Mouse (Mus musculus) heart, embryonic 13.5 days (tissue): ENCODE data around the gene Rbm41. TPM values are rescaled to one million over a fixed set of nuclear protein-coding genes. Genes with fewer than 3 reads are reported as not detected.
A peak's percentile ranks its signal among the peaks of the same experiment; 100 is the strongest.

Experiments used
- ATAC-seq: fragments of 200-750 bp; cut with Nextera tagmentation; 2 replicates; pipeline ENCODE4 v1.8.0; 2017; ENCODE audit warnings: moderate TSS enrichment; ENCODE audit not compliant: insufficient number of reproducible peaks, low FRiP score, low TSS enrichment; ENCODE audit errors: extremely low read depth
- H3K27ac ChIP-seq: fragments of 300-500 bp; sonication (generic); replicated peaks from 2 replicates; pipeline ENCODE4 v1.5.1; 2015; ENCODE audit warnings: moderate library complexity, mild to moderate bottlenecking, inconsistent platforms
- H3K27me3 ChIP-seq: fragments of 300-500 bp; sonication (generic); replicated peaks from 2 replicates; pipeline ENCODE4 v1.6.1; 2015; ENCODE audit warnings: mild to moderate bottlenecking, inconsistent platforms
- H3K36me3 ChIP-seq: fragments of 300-500 bp; sonication (generic); 2 replicates; pipeline ENCODE4 v1.6.1; 2015; ENCODE audit warnings: mild to moderate bottlenecking, inconsistent platforms
- H3K4me1 ChIP-seq: fragments of 300-500 bp; sonication (generic); 2 replicates; pipeline ENCODE4 v1.6.1; 2015; ENCODE audit warnings: inconsistent platforms
- H3K4me2 ChIP-seq: fragments of 300-500 bp; sonication (generic); 2 replicates; pipeline ENCODE4 v1.6.1; 2015; ENCODE audit warnings: inconsistent platforms, mild to moderate bottlenecking, moderate library complexity
- H3K4me3 ChIP-seq: fragments of 300-500 bp; sonication (generic); 2 replicates; pipeline ENCODE4 v1.5.1; 2015; ENCODE audit warnings: moderate library complexity, mild to moderate bottlenecking, inconsistent platforms
- H3K9ac ChIP-seq: fragments of 300-500 bp; sonication (generic); 2 replicates; pipeline ENCODE4 v1.6.1; 2015; ENCODE audit warnings: inconsistent platforms, mild to moderate bottlenecking, moderate library complexity
- H3K9me3 ChIP-seq: fragments of 300-500 bp; sonication (generic); 2 replicates; pipeline ENCODE4 v1.6.1; 2016; ENCODE audit warnings: inconsistent platforms
- WGBS: fragments of 180-500 bp; shearing (Covaris S2); methylation state at CpG from one replicate; pipeline ENCODE4 v1.1.7; 2015; ENCODE audit warnings: mixed read lengths; 5-methylcytosine and 5-hydroxymethylcytosine counted together
- polyA plus RNA-seq: library from polyadenylated mRNA; unstranded; fragments of >200 nt; fragmentation: Nextera tagmentation; extraction: Ambion mirVana; gene quantifications from 2 replicates; pipeline ENCODE4 v1.2.1, GENCODE M21; 2015

The Rbm41 gene
- polyA plus RNA-seq: 3.8 and 3.9 TPM in 2 replicates

DNA sequence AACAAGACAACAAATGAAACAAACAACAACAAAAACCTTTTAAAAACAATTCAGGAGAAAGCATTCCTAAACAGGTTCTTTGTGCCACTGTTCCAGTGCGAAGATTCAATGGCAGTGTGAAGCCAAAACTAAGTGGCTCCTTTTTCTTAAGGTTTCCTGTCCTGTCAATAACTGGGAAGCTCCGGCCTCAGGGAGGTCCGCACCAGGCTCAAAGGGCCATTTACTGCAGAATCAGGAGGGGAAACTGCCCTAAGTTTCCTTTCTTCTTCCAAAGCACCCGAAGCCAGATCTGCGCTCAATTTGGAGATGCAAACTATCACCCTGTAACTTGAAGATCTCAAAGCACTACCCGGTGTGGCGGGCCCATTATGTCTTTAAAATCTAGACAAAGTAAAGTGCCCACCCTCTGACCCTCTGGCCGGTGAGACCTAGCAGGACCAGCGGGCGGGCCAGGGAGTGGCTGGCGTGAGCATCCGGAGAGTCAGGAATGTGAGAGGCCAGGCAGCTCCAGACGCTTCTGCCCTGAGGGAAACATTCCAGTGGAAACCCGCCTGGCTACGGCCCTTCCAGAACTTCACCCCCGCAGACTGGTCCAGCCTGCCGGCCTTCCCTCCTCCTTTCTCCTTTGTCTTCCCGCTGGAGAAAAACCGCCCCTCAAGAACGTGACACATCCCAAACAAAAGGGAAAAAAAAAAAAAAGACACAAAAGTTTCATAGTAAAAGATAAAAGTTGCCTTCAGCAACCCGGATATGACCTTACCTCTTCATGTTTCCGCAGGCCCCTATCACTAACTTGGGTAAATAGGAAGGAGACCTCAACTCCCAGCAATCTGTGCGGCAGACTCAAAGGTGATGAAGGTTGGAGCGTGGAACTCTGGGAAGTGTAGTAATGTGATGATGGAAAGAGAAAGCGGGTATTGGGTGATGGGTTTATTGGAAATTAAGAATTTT is at the start of gene Rbm41:
Gene Rbm41 (minus strand): TSS at position 856 of the 951 bp plus-strand sequence.
- Histone ChIP-seq H3K36me3 (peaks cover 20% of the 10 kb centered on the region), H3K4me2 (peak within 1 kb of the TSS; percentile 67), H3K9ac (peak within 1 kb of the TSS; percentile 80), H3K27ac (peak within 1 kb of the TSS; percentile 82), H3K4me3 (peak within 1 kb of the TSS; percentile 64), H3K4me1 (no peaks in the 10 kb centered on the region; the same call in 1 of the 2 replicates), H3K27me3 (no peaks in the 10 kb centered on the region), H3K9me3 (no peaks in the 10 kb centered on the region)
- ATAC-seq: no peak
- WGBS: 13% methylated on average over 25 of the region's 25 CpGs

DNA sequence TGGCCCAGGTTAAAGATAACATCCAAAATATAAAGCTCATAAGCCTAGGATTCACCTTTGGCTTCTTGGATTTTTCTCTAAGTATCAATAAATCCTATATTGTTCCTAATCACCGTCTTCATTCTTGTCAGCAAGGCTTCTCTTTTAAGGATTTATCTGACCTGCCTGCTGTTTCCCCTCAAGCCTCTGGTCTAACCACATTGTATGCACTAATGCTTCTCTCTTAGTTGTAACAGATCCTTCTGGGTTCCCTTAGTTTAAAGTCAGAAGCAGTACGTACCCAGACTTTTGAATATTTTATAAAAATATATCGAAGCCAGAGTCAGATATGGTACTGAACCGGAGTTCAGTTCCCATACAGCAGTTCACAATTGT is 283 bp upstream of the Rbm41 start:
- H3K9ac ChIP-seq: no peak overlapping the region
- peaks cover 13% of the 10 kb centered on the region for H3K36me3 ChIP-seq
- no peaks in the 10 kb centered on the region for H3K9me3 ChIP-seq
- peak overlapping the region; percentile 64 for H3K4me3 ChIP-seq
- H3K4me2 ChIP-seq: peak overlapping the region; percentile 67
- 78% methylated on average over 4 of the region's 4 CpGs for WGBS
- H3K4me1 ChIP-seq: no peaks in the 10 kb centered on the region; the same call in 1 of the 2 replicates
- no peak for ATAC-seq
- H3K27ac ChIP-seq: no peak overlapping the region
- no peaks in the 10 kb centered on the region for H3K27me3 ChIP-seq

DNA sequence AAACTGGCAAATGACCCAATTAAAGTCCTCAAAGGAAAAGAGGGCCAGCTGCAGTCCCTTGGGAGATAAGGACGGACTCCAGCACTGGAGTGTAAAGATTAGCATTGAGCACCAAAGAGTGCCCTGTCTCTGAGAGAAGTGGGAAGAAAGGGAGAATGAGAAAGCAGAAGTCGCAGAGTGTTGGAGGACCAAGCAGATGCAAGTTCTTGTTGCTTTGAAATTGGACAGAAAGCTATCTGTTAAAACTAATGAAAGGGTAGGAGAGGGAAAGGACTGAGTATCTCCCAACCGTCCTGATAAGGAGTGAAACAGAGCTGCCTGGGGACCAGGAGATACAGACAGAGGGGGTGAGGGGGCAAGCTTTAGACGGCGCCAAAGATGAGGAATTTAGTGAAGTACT is 16.3 kb downstream of the Rbm41 start:
- H3K27me3 ChIP-seq: no peaks in the 10 kb centered on the region
- no peak overlapping the region for H3K27ac ChIP-seq
- H3K9me3 ChIP-seq: no peaks in the 10 kb centered on the region
- no peak overlapping the region for H3K9ac ChIP-seq
- H3K4me3 ChIP-seq: no peak overlapping the region
- 34% methylated on average over 5 of the region's 5 CpGs for WGBS
- H3K4me1 ChIP-seq: 0 out of 2 replicates have a peak, but pooled peaks cover 5% of the 10 kb centered on the region
- H3K36me3 ChIP-seq: peaks cover 9% of the 10 kb centered on the region; the same call in 1 of the 2 replicates
- no peak overlapping the region for H3K4me2 ChIP-seq
- ATAC-seq: no peak

DNA sequence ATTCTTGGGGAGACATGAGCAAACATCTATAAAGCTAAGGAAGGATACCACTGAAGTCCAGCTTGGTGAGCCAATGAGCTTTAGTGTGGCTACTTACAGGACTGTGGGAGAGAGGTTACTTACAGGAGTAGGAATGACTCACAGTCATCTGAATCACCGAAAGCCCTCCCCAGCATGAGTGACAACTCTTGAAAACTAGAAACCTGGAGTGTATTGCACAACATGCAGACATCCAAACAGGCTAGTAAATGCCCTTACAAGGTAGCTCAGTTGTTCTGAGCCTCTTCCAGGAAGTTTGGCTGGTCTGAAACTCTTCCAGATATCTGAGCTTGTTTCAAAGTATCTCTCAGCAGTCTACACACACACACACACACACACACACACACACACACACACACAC is 64.9 kb downstream of the Rbm41 start:
- Histone ChIP-seq H3K4me2 (no peak overlapping the region), H3K4me3 (no peak overlapping the region), H3K27me3 (no peaks in the 10 kb centered on the region), H3K9ac (no peak overlapping the region), H3K9me3 (no peaks in the 10 kb centered on the region), H3K27ac (no peak overlapping the region), H3K4me1 (no peaks in the 10 kb centered on the region), H3K36me3 (no peaks in the 10 kb centered on the region)
- WGBS: 74% methylated on average over 1 of the region's 1 CpGs
- ATAC-seq: no peak

DNA sequence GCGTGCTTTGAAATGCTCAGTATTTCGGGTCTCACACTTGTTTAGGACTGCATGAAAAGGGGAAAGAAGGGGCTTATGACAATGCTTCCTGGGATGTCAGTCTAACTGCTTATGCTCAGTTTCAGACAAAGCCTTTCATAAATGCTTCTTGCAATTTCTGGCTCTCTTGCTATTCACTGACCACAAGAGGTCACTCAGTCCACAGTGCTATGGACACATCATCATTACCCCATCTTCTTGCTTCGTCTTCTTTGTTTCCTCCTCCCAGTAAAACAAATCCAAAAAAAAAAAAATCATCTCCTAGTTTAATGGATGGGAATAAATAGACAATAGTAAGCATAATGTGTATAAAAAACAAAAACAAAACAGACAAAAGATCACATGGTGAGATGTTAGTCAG is 65.9 kb downstream of the Rbm41 start:
- 70% methylated on average over 3 of the region's 3 CpGs for WGBS
- H3K27me3 ChIP-seq: no peaks in the 10 kb centered on the region
- no peak overlapping the region for H3K4me2 ChIP-seq
- H3K27ac ChIP-seq: no peak overlapping the region
- H3K4me3 ChIP-seq: no peak overlapping the region
- no peak for ATAC-seq
- H3K4me1 ChIP-seq: no peaks in the 10 kb centered on the region
- no peaks in the 10 kb centered on the region for H3K9me3 ChIP-seq
- H3K36me3 ChIP-seq: no peaks in the 10 kb centered on the region
- no peak overlapping the region for H3K9ac ChIP-seq

DNA sequence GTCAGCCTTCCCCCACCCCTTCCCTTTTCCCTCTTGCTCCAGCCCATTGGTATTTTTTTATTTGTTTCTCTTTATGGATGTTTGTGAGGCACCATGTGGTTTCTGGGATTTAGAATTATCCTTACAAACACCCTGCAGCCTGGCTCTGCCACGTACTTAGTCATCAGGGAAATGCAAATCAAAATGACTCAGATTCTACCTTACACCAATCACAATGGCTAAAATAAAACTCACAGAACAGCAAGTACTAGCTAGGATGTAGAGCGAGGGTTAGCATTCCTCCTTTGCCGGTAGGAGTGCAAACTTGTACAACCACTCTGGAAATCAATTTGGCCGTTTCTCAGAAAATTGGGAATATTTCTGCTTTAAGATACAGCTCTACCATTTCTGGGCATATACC is 77.8 kb downstream of the Rbm41 start:
- Histone ChIP-seq H3K36me3 (no peaks in the 10 kb centered on the region), H3K27ac (no peak overlapping the region), H3K4me1 (no peaks in the 10 kb centered on the region), H3K9me3 (no peaks in the 10 kb centered on the region), H3K9ac (no peak overlapping the region), H3K4me2 (no peak overlapping the region), H3K4me3 (no peak overlapping the region), H3K27me3 (no peaks in the 10 kb centered on the region)
- ATAC-seq: no peak
- 85% methylated on average over 4 of the region's 4 CpGs for WGBS

DNA sequence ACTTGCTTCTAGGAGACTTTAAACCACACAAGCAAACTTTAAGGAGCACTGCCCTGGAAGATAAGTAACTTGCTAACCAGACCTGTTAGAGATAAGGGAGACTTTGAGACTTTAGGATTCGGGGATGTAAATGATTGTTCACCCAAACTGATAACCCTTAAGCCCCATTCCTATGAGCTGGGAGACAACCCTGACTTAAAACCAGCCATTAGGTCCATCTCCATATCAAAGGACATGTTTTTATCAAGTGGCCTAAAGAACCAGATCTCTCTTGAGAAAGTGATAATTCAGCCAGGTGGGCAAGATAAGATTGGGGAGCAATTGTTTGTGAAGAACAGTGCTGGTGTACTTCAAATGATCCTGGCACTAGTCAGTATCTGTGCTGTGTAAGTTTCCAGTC is 107.0 kb downstream of the Rbm41 start:
- no peak overlapping the region for H3K4me2 ChIP-seq
- WGBS: 24% methylated on average over 1 of the region's 1 CpGs
- no peak for ATAC-seq
- no peaks in the 10 kb centered on the region for H3K9me3 ChIP-seq
- H3K27me3 ChIP-seq: no peaks in the 10 kb centered on the region
- H3K27ac ChIP-seq: no peak overlapping the region
- H3K4me1 ChIP-seq: no peaks in the 10 kb centered on the region
- H3K36me3 ChIP-seq: no peaks in the 10 kb centered on the region
- no peak overlapping the region for H3K4me3 ChIP-seq
- H3K9ac ChIP-seq: no peak overlapping the region

DNA sequence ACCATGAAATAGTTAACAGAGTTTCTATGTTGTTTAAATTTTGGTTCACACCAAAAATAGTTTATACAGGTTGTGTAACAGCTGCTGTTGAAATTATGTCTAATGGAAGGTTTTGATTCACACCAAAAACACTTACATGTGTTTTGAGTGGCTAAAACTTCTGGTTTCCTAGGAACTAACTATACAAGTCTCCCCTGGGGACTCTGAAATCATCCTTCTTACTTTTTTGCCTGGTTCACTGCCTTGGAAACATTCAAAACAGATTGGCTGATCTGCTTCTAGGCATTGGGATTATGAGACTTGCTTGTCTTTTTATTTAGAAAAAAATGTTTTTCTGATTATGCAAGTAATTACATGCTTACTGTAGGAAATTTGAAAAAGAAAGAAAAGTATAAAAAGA is 115.2 kb downstream of the Rbm41 start:
- Histone ChIP-seq H3K9ac (no peak overlapping the region), H3K27me3 (0 out of 2 replicates have a peak, but pooled peaks cover under 1% of the 10 kb centered on the region), H3K4me3 (no peak overlapping the region), H3K27ac (no peak overlapping the region), H3K9me3 (no peaks in the 10 kb centered on the region), H3K4me1 (no peaks in the 10 kb centered on the region), H3K36me3 (no peaks in the 10 kb centered on the region), H3K4me2 (no peak overlapping the region)
- ATAC-seq: no peak

DNA sequence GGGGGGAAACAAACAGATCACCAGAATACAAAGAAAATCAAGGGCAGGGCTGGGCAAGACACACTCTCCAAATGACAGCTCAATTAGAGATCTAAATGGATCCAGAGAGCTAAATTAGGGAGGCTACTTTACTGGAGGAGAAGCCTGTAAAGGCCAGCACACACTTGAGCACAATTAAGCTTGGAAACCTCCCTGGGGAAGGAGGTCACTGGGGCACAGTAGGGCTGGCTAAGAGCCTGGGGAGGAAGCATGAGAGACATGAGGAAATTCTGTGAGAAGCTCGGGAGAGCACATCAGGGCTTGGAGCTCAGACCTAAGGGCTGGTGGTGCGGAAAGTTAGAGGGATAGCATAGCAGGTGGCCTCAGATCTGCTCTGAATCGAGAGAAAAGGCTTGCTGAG is 120.5 kb downstream of the Rbm41 start:
- 29% methylated on average over 3 of the region's 3 CpGs for WGBS
- Histone ChIP-seq H3K9ac (no peak overlapping the region), H3K4me1 (0 out of 2 replicates have a peak, but pooled peaks cover 2% of the 10 kb centered on the region), H3K27ac (no peak overlapping the region), H3K4me2 (no peak overlapping the region), H3K4me3 (no peak overlapping the region), H3K27me3 (peaks cover 9% of the 10 kb centered on the region; the same call in 1 of the 2 replicates), H3K36me3 (no peaks in the 10 kb centered on the region), H3K9me3 (no peaks in the 10 kb centered on the region)
- ATAC-seq: no peak

DNA sequence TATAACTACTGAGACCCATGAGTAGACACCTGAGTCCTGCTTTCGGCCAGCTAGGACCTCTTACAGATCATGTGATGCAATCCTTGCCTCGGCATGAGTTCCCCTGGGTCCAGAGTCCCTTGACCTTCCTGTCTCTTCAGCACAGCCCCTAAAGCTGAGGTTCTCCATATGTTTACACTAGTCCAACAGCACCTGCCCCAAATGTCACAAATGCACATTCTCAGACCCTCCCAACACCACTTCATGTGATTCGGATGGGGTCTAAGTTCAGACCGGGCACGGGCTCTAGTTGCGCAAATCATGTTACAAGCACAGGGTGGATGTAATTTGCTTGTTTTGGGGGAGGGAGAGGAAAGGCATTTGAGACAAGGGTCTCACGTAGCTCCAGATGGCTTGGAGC is 121.3 kb downstream of the Rbm41 start:
- Histone ChIP-seq H3K4me1 (0 out of 2 replicates have a peak, but pooled peaks cover 2% of the 10 kb centered on the region), H3K9ac (no peak overlapping the region), H3K36me3 (no peaks in the 10 kb centered on the region), H3K27ac (no peak overlapping the region), H3K9me3 (no peaks in the 10 kb centered on the region), H3K4me3 (no peak overlapping the region), H3K4me2 (no peak overlapping the region), H3K27me3 (peaks cover 9% of the 10 kb centered on the region; the same call in 1 of the 2 replicates)
- 72% methylated on average over 7 of the region's 7 CpGs for WGBS
- no peak for ATAC-seq

DNA sequence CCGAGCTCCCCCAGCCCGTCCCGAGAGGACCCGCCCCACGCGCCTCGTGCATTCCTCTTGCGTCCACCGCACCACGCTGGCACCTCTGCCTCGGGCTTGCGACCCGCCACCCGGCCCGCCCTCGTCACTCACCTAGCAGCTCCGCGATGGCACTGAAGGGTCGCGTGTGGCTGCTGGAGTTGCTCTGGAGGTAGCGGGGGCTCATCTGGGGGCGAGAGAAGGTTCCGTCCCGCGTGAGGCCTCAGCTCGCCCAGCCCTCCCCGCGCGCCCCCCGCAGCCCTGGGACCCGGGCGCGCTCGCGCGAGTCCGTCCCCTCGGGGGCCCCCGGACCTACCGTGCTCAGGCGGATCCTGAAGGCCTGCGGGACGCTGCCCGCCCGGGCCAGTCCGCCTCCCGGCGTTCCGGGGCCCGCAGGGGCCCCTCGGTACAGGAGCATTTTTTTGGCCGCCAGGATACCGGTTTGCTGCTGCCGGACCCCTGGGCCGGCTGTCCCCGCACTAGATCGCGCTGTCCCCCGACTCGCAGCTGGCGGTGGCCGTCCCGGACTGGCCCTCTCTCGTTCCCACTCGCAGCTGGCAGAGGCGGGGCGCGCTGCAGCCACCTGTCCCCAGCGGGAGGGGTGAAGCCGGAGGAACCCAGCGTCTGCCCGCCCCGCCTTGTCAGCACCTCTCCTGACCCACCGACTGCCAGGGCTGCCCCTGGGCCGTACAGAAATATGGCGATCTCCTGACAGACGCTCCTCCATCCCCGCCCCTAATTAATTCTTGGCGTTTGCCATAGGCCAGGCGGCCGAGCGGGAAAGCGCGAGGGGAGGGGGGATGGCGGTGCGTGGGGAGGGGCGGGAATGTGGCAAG is 127.2 kb downstream of the Rbm41 start, which contains the start of gene Morc4:
Gene Morc4 (minus strand): TSS at position 740 of the 854 bp plus-strand sequence.
- H3K27me3 ChIP-seq: no peaks in the 10 kb centered on the region
- no peaks in the 10 kb centered on the region for H3K9me3 ChIP-seq
- peak within 1 kb of the TSS; percentile 71 for H3K4me2 ChIP-seq
- H3K4me1 ChIP-seq: peaks cover 18% of the 10 kb centered on the region
- WGBS: 9% methylated on average over 56 of the region's 87 CpGs
- H3K4me3 ChIP-seq: peak within 1 kb of the TSS; percentile 68
- H3K9ac ChIP-seq: peak within 1 kb of the TSS; percentile 82
- H3K36me3 ChIP-seq: no peaks in the 10 kb centered on the region
- peak within 1 kb of the TSS; percentile 59 for H3K27ac ChIP-seq
- peak; percentile 79; the same call in 1 of the 2 replicates for ATAC-seq
